Mouse (Mus musculus): ENCODE results near the gene Eef1akmt3.
"Not testable (repeated sequence)": the region's sequence is repeated elsewhere in the genome, so short reads cannot be mapped to it uniquely, and the experiment has no call there.

DNA sequence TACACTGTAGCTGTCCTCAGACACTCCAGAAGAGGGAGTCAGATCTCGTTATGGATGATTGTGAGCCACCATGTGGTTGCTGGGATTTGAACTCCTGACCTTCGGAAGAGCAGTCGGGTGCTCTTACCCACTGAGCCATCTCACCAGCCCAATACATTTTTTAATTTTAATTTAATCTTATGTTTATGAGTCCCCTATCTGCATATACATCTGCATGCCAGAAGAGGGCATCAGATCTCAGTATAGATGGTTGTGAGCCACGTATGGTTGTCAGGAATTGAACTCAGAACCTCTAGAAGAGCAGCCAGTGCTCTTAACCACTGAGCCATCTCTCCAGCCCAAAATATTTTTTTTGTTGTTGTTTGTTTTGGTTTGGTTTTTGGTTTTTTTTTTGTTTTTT, 31.0 kb upstream of the Eef1akmt3 start:
- not testable (repeated sequence) for TF ChIP-seq GATA1, TAL1 (IDR thresholded peaks at IDR 0.05; ENCODE audit: low read length)
